Mouse (Mus musculus): ENCODE measurements around the gene Bean1.

The Bean1 gene

GRCm38 (mm10) chr8:104170118-104171049 is at the start of gene Bean1:
Gene Bean1 (plus strand): TSS chr8:104170442.
- peak in 1 of 2 experiments; percentile 73 for DNase-seq (ENCODE audit: low spot score in 2 of 2)

- no peak for DNase-seq (ENCODE audit: low spot score in 2 of 2)
These were observed 48.4 kb upstream of the Bean1 start for GRCm38 (mm10) chr8:104121640-104122416.

GRCm38 (mm10) chr8:104123080-104123657 is 47.1 kb upstream of the Bean1 start:
- DNase-seq (ENCODE audit: low spot score in 2 of 2), result no peak

GRCm38 (mm10) chr8:104124534-104124933 is 45.7 kb upstream of the Bean1 start:
- no peak for DNase-seq (ENCODE audit: low spot score in 2 of 2)

- peak in 1 of 2 experiments; percentile 23 for DNase-seq (ENCODE audit: low spot score in 2 of 2)
These were observed 42.9 kb upstream of the Bean1 start for GRCm38 (mm10) chr8:104127160-104127883.

- peak in 1 of 2 experiments; percentile 49 for DNase-seq (ENCODE audit: low spot score in 2 of 2)
These were observed 39.3 kb upstream of the Bean1 start for GRCm38 (mm10) chr8:104130916-104131315.

- peak in 1 of 2 experiments; percentile 41 for DNase-seq (ENCODE audit: low spot score in 2 of 2)
These were observed 38.7 kb upstream of the Bean1 start for GRCm38 (mm10) chr8:104131414-104131975.

- no peak for DNase-seq (ENCODE audit: low spot score in 2 of 2)
These were observed 35.7 kb upstream of the Bean1 start for GRCm38 (mm10) chr8:104134521-104134920.

- no peak for DNase-seq (ENCODE audit: low spot score in 2 of 2)
These were observed 34.0 kb upstream of the Bean1 start for GRCm38 (mm10) chr8:104136277-104136676.

- DNase-seq (ENCODE audit: low spot score in 2 of 2), result no peak
These were observed 32.6 kb upstream of the Bean1 start for GRCm38 (mm10) chr8:104137636-104138035.

GRCm38 (mm10) chr8:104140611-104141010 is 29.6 kb upstream of the Bean1 start:
- DNase-seq (ENCODE audit: low spot score in 2 of 2), result no peak

GRCm38 (mm10) chr8:104142415-104142814 is 27.8 kb upstream of the Bean1 start:
- DNase-seq (ENCODE audit: low spot score in 2 of 2), result no peak

- DNase-seq (ENCODE audit: low spot score in 2 of 2), result no peak
These were observed 26.9 kb upstream of the Bean1 start for GRCm38 (mm10) chr8:104143379-104143778.

- no peak for DNase-seq (ENCODE audit: low spot score in 2 of 2)
These were observed 25.6 kb upstream of the Bean1 start for GRCm38 (mm10) chr8:104144434-104145216.

GRCm38 (mm10) chr8:104145981-104146689 is 24.1 kb upstream of the Bean1 start:
- DNase-seq (ENCODE audit: low spot score in 2 of 2), result peak; percentile 71 to 91

- DNase-seq (ENCODE audit: low spot score in 2 of 2), result peak in 1 of 2 experiments; percentile 54
These were observed 23.3 kb upstream of the Bean1 start for GRCm38 (mm10) chr8:104146717-104147494.

GRCm38 (mm10) chr8:104147947-104148346 is 22.3 kb upstream of the Bean1 start:
- DNase-seq (ENCODE audit: low spot score in 2 of 2), result no peak

GRCm38 (mm10) chr8:104160731-104161130 is 9.5 kb upstream of the Bean1 start:
- DNase-seq (ENCODE audit: low spot score in 2 of 2), result no peak

- DNase-seq (ENCODE audit: low spot score in 2 of 2), result no peak
These were observed 781 bp upstream of the Bean1 start for GRCm38 (mm10) chr8:104169461-104169860.

Measured in spleen, postnatal 4 days (tissue).